Mouse (Mus musculus) C2C12 (cell line): ENCODE data around the gene Dars.

Experiments
- CEBPB ChIP-seq: IDR thresholded peaks from one replicate; pipeline ENCODE4 v1.6.1; 2011; ENCODE audit warnings: low read depth, mild to moderate bottlenecking, control low read depth, moderate library complexity
- CTCF ChIP-seq: IDR thresholded peaks from one replicate; pipeline ENCODE4 v1.5.1; 2011; ENCODE audit not compliant: control insufficient read depth, insufficient read depth, insufficient read length
- MYOD1 ChIP-seq: IDR thresholded peaks from one replicate; pipeline ENCODE4 v1.6.1; 2011; ENCODE audit warnings: low read depth; ENCODE audit not compliant: control insufficient read depth, insufficient read length
- MYOG ChIP-seq: IDR thresholded peaks from one replicate; pipeline ENCODE4 v1.6.1; 2011; ENCODE audit not compliant: control insufficient read depth, insufficient read length; ENCODE audit errors: extremely low read depth

DNA sequence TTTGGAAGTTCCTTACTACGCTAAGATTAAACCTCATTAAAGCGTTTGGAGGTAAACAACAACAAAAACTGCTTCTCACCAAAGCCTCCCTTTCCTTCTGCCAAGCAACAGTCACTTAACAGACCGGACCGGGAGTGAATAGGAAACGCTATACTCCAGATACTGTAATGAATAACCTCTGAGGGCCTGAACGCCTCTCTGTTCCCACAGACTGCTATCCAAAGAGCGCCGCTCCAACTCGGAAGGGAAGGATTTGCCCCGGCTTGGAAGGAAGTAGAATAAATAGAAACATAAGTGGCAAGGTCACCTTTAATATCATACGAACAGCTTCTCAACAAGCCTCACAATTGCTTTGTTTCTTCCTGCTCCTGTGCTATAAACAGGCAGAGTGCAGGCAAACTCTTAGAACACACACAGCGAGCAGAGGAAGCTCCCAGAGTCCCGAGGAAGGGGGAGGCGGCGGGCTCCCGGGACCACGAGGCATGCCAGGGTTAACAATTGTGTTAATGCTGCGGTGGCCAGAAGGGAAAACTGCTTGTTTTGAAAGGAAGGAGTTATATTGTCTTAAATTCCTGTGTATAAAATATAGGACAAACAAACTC lies 39.8 kb upstream of the Dars start:
- TF ChIP-seq MYOD1 = no peak
- no peak for TF ChIP-seq CTCF
- no peak for TF ChIP-seq MYOG
- no peak for TF ChIP-seq CEBPB
